Mouse (Mus musculus): Measurements from ENCODE around the gene Trip10. TPM values are rescaled to one million over a fixed set of nuclear protein-coding genes. Genes with fewer than 3 reads are reported as not detected.
"Not testable (repeated sequence)": the region's sequence is repeated elsewhere in the genome, so short reads cannot be mapped to it uniquely, and the experiment has no call there.

Trip10 gene
- polyA plus RNA-seq, 1 experiment from 2014 or later: 11.6 TPM

GRCm38 (mm10) chr17:57273846-57274245 is 24.6 kb downstream of the Trip10 start:
- no peaks in the 10 kb centered on the region for H3K36me3 ChIP-seq
- no peak overlapping the region for H3K9ac ChIP-seq
- ATAC-seq (ENCODE audit: low FRiP score, low read depth): no peak
- 42% methylated on average over 7 of the region's 7 CpGs for WGBS
- H3K4me1 ChIP-seq (replicated peaks): peaks cover 26% of the 10 kb centered on the region
- H3K27me3 ChIP-seq: peaks cover 13% of the 10 kb centered on the region
- no peak overlapping the region for H3K4me2 ChIP-seq
- H3K9me3 ChIP-seq: no peaks in the 10 kb centered on the region
- no peak overlapping the region for H3K27ac ChIP-seq (replicated peaks)
- H3K4me3 ChIP-seq: no peak overlapping the region

- Histone ChIP-seq H3K36me3 (no peaks in the 10 kb centered on the region), H3K4me3 (peak overlapping the region; percentile 53), H3K9ac (peak overlapping the region; percentile 38; the same call in 1 of the 2 replicates), H3K4me2 (peak overlapping the region; percentile 75), H3K4me1 (replicated peaks) (peaks cover 26% of the 10 kb centered on the region), H3K9me3 (no peaks in the 10 kb centered on the region), H3K27ac (replicated peaks) (no peak overlapping the region), H3K27me3 (peaks cover 13% of the 10 kb centered on the region)
- 5% methylated on average over 15 of the region's 15 CpGs for WGBS
- peak; percentile 2; the same call in 1 of the 2 replicates for ATAC-seq (ENCODE audit: low FRiP score, low read depth)
Measured at GRCm38 (mm10) chr17:57274686-57275085, 25.4 kb downstream of the Trip10 start.

- Histone ChIP-seq H3K4me3 (peak overlapping the region; percentile 53), H3K27ac (replicated peaks) (no peak overlapping the region), H3K4me1 (replicated peaks) (peaks cover 26% of the 10 kb centered on the region), H3K36me3 (no peaks in the 10 kb centered on the region), H3K4me2 (peak overlapping the region; percentile 75), H3K9me3 (no peaks in the 10 kb centered on the region), H3K9ac (peak overlapping the region; percentile 38), H3K27me3 (peaks cover 13% of the 10 kb centered on the region)
- ATAC-seq (ENCODE audit: low FRiP score, low read depth): peak; percentile 75
- WGBS: 2% methylated on average over 53 of the region's 53 CpGs
Measured at GRCm38 (mm10) chr17:57275111-57275996, 26.1 kb downstream of the Trip10 start.

- peaks cover 13% of the 10 kb centered on the region for H3K27me3 ChIP-seq
- H3K4me3 ChIP-seq: peak overlapping the region; percentile 53
- peak; percentile 47; the same call in 1 of the 2 replicates for ATAC-seq (ENCODE audit: low FRiP score, low read depth)
- H3K4me2 ChIP-seq: peak overlapping the region; percentile 75
- H3K36me3 ChIP-seq: no peaks in the 10 kb centered on the region
- no peaks in the 10 kb centered on the region for H3K9me3 ChIP-seq
- WGBS: 3% methylated on average over 13 of the region's 13 CpGs
- peaks cover 26% of the 10 kb centered on the region for H3K4me1 ChIP-seq (replicated peaks)
- H3K9ac ChIP-seq: peak overlapping the region; percentile 38; the same call in 1 of the 2 replicates
- H3K27ac ChIP-seq (replicated peaks): no peak overlapping the region
Measured at GRCm38 (mm10) chr17:57275997-57276351, 26.7 kb downstream of the Trip10 start.

GRCm38 (mm10) chr17:57276634-57277121 is 27.4 kb downstream of the Trip10 start:
- Histone ChIP-seq H3K27ac (replicated peaks) (0 out of 2 replicates have a peak overlapping the region, but pooled peaks have one; percentile 37), H3K4me3 (peak overlapping the region; percentile 53), H3K4me1 (replicated peaks) (peaks cover 26% of the 10 kb centered on the region), H3K36me3 (no peaks in the 10 kb centered on the region), H3K9me3 (no peaks in the 10 kb centered on the region), H3K27me3 (peaks cover 13% of the 10 kb centered on the region), H3K4me2 (peak overlapping the region; percentile 75), H3K9ac (peak overlapping the region; percentile 46)
- WGBS: under 1% methylated on average over 20 of the region's 20 CpGs
- ATAC-seq (ENCODE audit: low FRiP score, low read depth): peak; percentile 70

- 84% methylated on average over 5 of the region's 5 CpGs for WGBS
Measured at GRCm38 (mm10) chr17:57277598-57278261, 28.5 kb downstream of the Trip10 start.

GRCm38 (mm10) chr17:57278537-57278936 is 29.3 kb downstream of the Trip10 start:
- H3K9me3 ChIP-seq: no peaks in the 10 kb centered on the region
- no peak overlapping the region for H3K27ac ChIP-seq (replicated peaks)
- no peak for ATAC-seq (ENCODE audit: low FRiP score, low read depth)
- H3K9ac ChIP-seq: no peak overlapping the region
- 81% methylated on average over 2 of the region's 2 CpGs for WGBS
- H3K27me3 ChIP-seq: peaks cover 10% of the 10 kb centered on the region
- peaks cover 26% of the 10 kb centered on the region for H3K4me1 ChIP-seq (replicated peaks)
- H3K36me3 ChIP-seq: no peaks in the 10 kb centered on the region
- no peak overlapping the region for H3K4me2 ChIP-seq
- H3K4me3 ChIP-seq: no peak overlapping the region

More at GRCm38 (mm10) chr17:57277598-57278261, 28.5 kb downstream of the Trip10 start:
- H3K4me2 ChIP-seq; H3K4me3 ChIP-seq; H3K27ac ChIP-seq (replicated peaks); ATAC-seq (ENCODE audit: low FRiP score, low read depth); H3K9me3 ChIP-seq; H3K36me3 ChIP-seq; H3K9ac ChIP-seq: not testable (repeated sequence)
- peaks cover 26% of the 10 kb centered on the region for H3K4me1 ChIP-seq (replicated peaks)
- peaks cover 12% of the 10 kb centered on the region for H3K27me3 ChIP-seq

GRCm38 (mm10) chr17:57278943-57279590 is 29.8 kb downstream of the Trip10 start, which contains the start of gene Vav1:
Gene Vav1, plus strand, starts transcription at chr17:57279100.
- no peak for ATAC-seq (ENCODE audit: low FRiP score, low read depth)
- WGBS: 73% methylated on average over 25 of the region's 26 CpGs
- no peaks in the 10 kb centered on the region for H3K9me3 ChIP-seq
- peaks cover 26% of the 10 kb centered on the region for H3K4me1 ChIP-seq (replicated peaks)
- no peak within 1 kb of the TSS for H3K27ac ChIP-seq (replicated peaks)
- no peak within 1 kb of the TSS for H3K4me3 ChIP-seq
- H3K27me3 ChIP-seq: peaks cover 8% of the 10 kb centered on the region
- no peak within 1 kb of the TSS for H3K9ac ChIP-seq
- no peak within 1 kb of the TSS for H3K4me2 ChIP-seq
- no peaks in the 10 kb centered on the region for H3K36me3 ChIP-seq

- no peaks in the 10 kb centered on the region for H3K9me3 ChIP-seq
- H3K27me3 ChIP-seq: 0 out of 2 replicates have a peak, but pooled peaks cover 3% of the 10 kb centered on the region
- no peak for ATAC-seq (ENCODE audit: low FRiP score, low read depth)
- no peak overlapping the region for H3K27ac ChIP-seq (replicated peaks)
- no peak overlapping the region for H3K9ac ChIP-seq
- H3K4me3 ChIP-seq: no peak overlapping the region
- H3K4me1 ChIP-seq (replicated peaks): peaks cover 24% of the 10 kb centered on the region
- no peak overlapping the region for H3K4me2 ChIP-seq
- H3K36me3 ChIP-seq: no peaks in the 10 kb centered on the region
- 59% methylated on average over 9 of the region's 9 CpGs for WGBS
Measured at GRCm38 (mm10) chr17:57279591-57280224, 30.5 kb downstream of the Trip10 start.

- H3K9ac ChIP-seq: no peak overlapping the region
- WGBS: 92% methylated on average over 3 of the region's 3 CpGs
- no peak overlapping the region for H3K27ac ChIP-seq (replicated peaks)
- H3K27me3 ChIP-seq: 0 out of 2 replicates have a peak, but pooled peaks cover 3% of the 10 kb centered on the region
- H3K4me1 ChIP-seq (replicated peaks): peaks cover 17% of the 10 kb centered on the region
- H3K4me3 ChIP-seq: no peak overlapping the region
- H3K9me3 ChIP-seq: no peaks in the 10 kb centered on the region
- no peak overlapping the region for H3K4me2 ChIP-seq
- H3K36me3 ChIP-seq: no peaks in the 10 kb centered on the region
- ATAC-seq (ENCODE audit: low FRiP score, low read depth): no peak
Measured at GRCm38 (mm10) chr17:57280411-57280810, 31.2 kb downstream of the Trip10 start.

GRCm38 (mm10) chr17:57283906-57284305 is 34.7 kb downstream of the Trip10 start:
- Histone ChIP-seq H3K9ac (no peak overlapping the region), H3K4me2 (no peak overlapping the region), H3K36me3 (no peaks in the 10 kb centered on the region), H3K27me3 (0 out of 2 replicates have a peak, but pooled peaks cover 3% of the 10 kb centered on the region), H3K4me1 (replicated peaks) (no peaks in the 10 kb centered on the region), H3K27ac (replicated peaks) (no peak overlapping the region), H3K9me3 (no peaks in the 10 kb centered on the region), H3K4me3 (no peak overlapping the region)
- 76% methylated on average over 5 of the region's 5 CpGs for whole genome bisulfite sequencing
- ATAC-seq (ENCODE audit: low FRiP score, low read depth): no peak
